Mouse (Mus musculus): ENCODE results near the gene Hsd3b1. TPM values are rescaled to one million over a fixed set of nuclear protein-coding genes. Genes with fewer than 3 reads are reported as not detected.
"Not testable (repeated sequence)": the region's sequence is repeated elsewhere in the genome, so short reads cannot be mapped to it uniquely, and the experiment has no call there.

Gene Hsd3b1
- polyA plus RNA-seq, 1 experiment from 2014 or later = 0.57 TPM

DNA sequence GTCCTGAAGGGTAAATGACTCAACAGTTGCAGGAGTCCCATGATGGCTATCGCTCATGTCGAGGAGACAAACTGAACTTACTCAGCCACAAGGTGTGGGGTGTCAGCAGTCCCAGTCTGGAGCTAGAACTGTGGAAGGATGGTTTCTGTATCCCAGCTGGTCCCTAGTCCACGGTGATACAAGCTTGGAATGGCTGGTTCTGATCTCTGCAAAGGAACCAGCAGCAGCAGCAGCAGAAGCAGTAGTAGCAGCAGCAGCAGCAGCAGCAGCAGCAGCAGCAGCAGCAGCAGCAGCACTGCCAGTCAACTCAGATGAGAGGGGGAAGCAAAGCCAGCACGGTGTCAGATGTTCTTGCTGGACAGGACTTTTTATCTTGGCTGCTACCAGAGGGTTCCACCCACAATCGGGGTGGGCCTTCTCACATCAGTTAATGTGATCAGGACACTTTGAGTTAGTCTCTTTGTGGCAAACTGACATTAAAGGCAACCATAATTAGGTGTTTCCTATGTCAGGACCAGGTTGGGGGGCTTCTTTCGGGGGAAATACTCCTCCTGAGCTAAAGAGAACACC is 45.4 kb downstream of the Hsd3b1 start, which contains the start of gene Hsd3b6:
Gene Hsd3b6, minus strand, starts transcription at position 343 of the 570 bp plus-strand sequence.
- Histone ChIP-seq H3K9me3 (ENCODE audit: control insufficient read depth, low read length) (no peaks in the 10 kb centered on the region), H3K4me1 (ENCODE audit: control insufficient read depth, insufficient read depth, low read length) (no peaks in the 10 kb centered on the region), H3K36me3 (ENCODE audit: control insufficient read depth, insufficient read depth, low read length) (no peaks in the 10 kb centered on the region), H3K27ac (ENCODE audit: low read depth, low read length) (no peak within 1 kb of the TSS), H3K4me2 (no peak within 1 kb of the TSS), H3K4me3 (ENCODE audit: low read depth, low read length) (no peak within 1 kb of the TSS), H3K9ac (ENCODE audit: low read length) (no peak within 1 kb of the TSS), H3K27me3 (ENCODE audit: control insufficient read depth, insufficient read depth, low read length) (no peaks in the 10 kb centered on the region)
- no peak for ATAC-seq (ENCODE audit: low FRiP score)
- 82% methylated on average over 6 of the region's 6 CpGs for WGBS
- DNase-seq (ENCODE audit: low spot score, missing footprints) = no peak

GRCm38 (mm10) chr3:98812653-98813052 is 46.9 kb downstream of the Hsd3b1 start:
- not testable (repeated sequence) for H3K27ac ChIP-seq (ENCODE audit: low read depth, low read length); H3K9me3 ChIP-seq (ENCODE audit: control insufficient read depth, low read length); ATAC-seq (ENCODE audit: low FRiP score); DNase-seq (ENCODE audit: low spot score, missing footprints); H3K9ac ChIP-seq (ENCODE audit: low read length); H3K4me1 ChIP-seq (ENCODE audit: control insufficient read depth, insufficient read depth, low read length); H3K36me3 ChIP-seq (ENCODE audit: control insufficient read depth, insufficient read depth, low read length); H3K4me3 ChIP-seq (ENCODE audit: low read depth, low read length); H3K4me2 ChIP-seq; H3K27me3 ChIP-seq (ENCODE audit: control insufficient read depth, insufficient read depth, low read length)
- 94% methylated on average over 5 of the region's 6 CpGs for WGBS

- not testable (repeated sequence) for H3K9me3 ChIP-seq (ENCODE audit: control insufficient read depth, low read length); DNase-seq (ENCODE audit: low spot score, missing footprints)
- 52% methylated on average over 3 of the region's 3 CpGs for WGBS
These were observed 54.6 kb downstream of the Hsd3b1 start for GRCm38 (mm10) chr3:98805032-98805431.

More at GRCm38 (mm10) chr3:98805032-98805431, 54.6 kb downstream of the Hsd3b1 start:
- H3K27ac ChIP-seq (ENCODE audit: low read depth, low read length); H3K4me3 ChIP-seq (ENCODE audit: low read depth, low read length); H3K4me1 ChIP-seq (ENCODE audit: control insufficient read depth, insufficient read depth, low read length); H3K9ac ChIP-seq (ENCODE audit: low read length); H3K27me3 ChIP-seq (ENCODE audit: control insufficient read depth, insufficient read depth, low read length); H3K36me3 ChIP-seq (ENCODE audit: control insufficient read depth, insufficient read depth, low read length); ATAC-seq (ENCODE audit: low FRiP score); H3K4me2 ChIP-seq: not testable (repeated sequence)

Other genes starting within 250 kb of the Hsd3b1 start
- gene Hsd3b5, start 229.5 kb downstream of the Hsd3b1 start, polyA plus RNA-seq (2014; fragmentation: Nextera tagmentation; extraction: Ambion mirVana) = not detected in 2 replicates
- not detected in 2 replicates for gene Hsd3b2, start 135.3 kb downstream of the Hsd3b1 start, polyA plus RNA-seq (2014; fragmentation: Nextera tagmentation; extraction: Ambion mirVana)
- gene Hsd3b3, start 96.7 kb downstream of the Hsd3b1 start, polyA plus RNA-seq (2014; fragmentation: Nextera tagmentation; extraction: Ambion mirVana) = 0.03 and 0.12 TPM in 2 replicates
- 18.8 and 24.4 TPM in 2 replicates for gene Hsd3b6, start 45.4 kb downstream of the Hsd3b1 start, polyA plus RNA-seq (2014; fragmentation: Nextera tagmentation; extraction: Ambion mirVana)
- gene Hao2, start 33.4 kb upstream of the Hsd3b1 start, polyA plus RNA-seq (2014; fragmentation: Nextera tagmentation; extraction: Ambion mirVana) = not detected in 2 replicates

Measured in midbrain, embryonic 11.5 days (tissue).